Mouse (Mus musculus) kidney, adult 2 months (tissue): ENCODE measurements around the gene Spire2.

Source experiments
- CTCF ChIP-seq: fragments of 200-500 bp; conservative IDR thresholded peaks from 2 replicates; pipeline ENCODE4 v1.5.1; 2011; ENCODE audit warnings: low read depth, mild to moderate bottlenecking, control low read depth, low read length, moderate library complexity, mixed read lengths; ENCODE audit not compliant: insufficient read depth, insufficient read length
- POLR2A ChIP-seq: fragments of 200-500 bp; IDR thresholded peaks from one replicate; pipeline ENCODE4 v1.6.1; 2011; ENCODE audit warnings: low read depth, low read length, control low read depth

DNA sequence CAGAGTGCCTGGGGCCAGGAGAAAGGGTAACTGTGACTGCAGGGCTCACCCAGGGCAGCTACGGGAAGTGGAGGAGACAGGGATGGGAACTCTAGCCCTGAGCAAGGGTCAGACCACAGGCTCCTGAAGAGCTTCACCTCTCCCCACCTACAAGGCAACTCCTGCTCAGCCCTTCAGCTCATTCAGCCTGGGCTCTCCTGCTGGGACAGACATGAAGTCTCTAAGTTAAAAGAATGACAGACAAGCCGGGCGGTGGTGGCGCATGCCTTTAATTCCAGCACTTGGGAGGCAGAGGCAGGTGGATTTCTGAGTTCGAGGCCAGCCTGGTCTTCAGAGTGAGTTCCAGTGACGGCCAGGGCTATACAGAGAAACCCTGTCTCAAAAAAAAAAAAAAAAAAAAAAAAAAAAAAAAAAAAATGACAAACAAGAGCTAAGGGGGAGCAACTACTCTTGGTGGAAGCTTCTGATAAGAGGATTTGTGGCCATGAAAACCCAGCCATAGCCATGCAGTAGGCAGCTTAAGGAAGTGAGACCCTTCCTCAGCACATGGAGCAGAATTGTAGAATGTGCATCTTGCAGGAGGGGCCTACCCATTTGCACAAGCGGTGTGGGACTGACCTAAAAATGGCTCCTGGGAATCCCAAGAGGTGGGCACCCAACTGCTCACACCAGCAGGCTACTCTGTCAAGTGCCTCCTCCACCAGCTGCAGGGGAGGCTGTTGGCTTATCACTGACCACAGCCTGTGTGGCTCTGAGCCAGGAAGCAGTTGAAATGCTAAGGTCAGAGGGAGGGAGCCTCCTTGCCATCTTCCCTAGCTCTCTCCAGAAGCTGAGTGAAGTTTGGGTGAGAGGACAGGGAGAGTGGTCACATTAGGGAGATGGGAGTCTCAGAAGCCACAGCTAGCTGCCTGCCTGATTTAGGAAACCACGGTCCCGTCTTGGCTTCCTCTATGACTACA, 76.4 kb downstream of the Spire2 start:
- TF ChIP-seq CTCF = no peak
- TF ChIP-seq POLR2A = no peak
